Mouse (Mus musculus): ENCODE data around the gene Ctnnd2.
"Not testable (repeated sequence)": the region's sequence is repeated elsewhere in the genome, so short reads cannot be mapped to it uniquely, and the experiment has no call there.

The Ctnnd2 gene

DNA sequence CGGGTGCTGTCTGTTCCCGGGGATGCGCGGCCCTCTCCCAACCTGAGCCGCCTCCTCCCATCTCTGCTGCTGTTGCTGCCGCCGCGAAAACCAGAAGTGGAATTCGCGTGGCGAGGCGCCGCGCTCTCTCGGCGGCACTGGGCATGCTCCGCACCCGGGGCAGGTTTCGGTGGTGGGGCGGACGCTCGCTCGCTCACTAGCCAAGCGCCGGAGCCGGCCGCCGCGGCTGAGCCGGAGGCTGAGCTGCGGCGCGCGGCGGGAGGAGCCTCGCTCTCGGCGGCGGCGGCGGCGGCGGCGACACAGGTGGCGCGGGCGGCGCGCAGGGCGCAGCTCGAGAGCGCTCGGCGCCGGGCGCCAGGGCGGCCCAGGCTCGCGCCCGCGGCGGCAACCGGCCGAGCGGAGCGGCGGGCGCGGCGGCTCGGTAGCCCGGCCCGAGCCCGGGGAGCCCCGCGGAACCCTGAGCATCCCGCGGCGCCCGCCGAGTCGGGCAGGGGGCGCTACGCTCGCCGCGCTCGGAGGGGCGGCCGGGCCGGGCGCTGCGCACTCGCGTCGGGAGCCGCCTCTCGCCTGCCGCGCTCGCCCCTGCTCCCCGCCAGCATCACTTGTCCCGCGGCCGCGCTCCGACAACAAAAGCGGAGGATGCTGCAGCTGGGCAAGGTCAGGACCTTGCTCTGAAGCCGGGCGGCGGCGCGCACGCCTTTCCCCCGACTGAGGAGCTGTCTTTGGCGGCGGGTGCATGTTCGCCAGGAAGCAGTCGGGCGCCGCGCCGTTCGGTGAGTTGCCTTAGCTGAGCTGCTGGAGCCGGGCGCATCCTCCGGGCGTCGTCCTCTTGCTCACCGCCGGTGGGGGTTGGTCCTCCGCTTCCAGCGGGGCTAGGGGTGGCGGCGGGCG, at the start of gene Ctnnd2:
Ctnnd2 (plus strand) TSS at position 203 of the 891 bp plus-strand sequence.
- DNase-seq, result peak; percentile 1 to 11

DNA sequence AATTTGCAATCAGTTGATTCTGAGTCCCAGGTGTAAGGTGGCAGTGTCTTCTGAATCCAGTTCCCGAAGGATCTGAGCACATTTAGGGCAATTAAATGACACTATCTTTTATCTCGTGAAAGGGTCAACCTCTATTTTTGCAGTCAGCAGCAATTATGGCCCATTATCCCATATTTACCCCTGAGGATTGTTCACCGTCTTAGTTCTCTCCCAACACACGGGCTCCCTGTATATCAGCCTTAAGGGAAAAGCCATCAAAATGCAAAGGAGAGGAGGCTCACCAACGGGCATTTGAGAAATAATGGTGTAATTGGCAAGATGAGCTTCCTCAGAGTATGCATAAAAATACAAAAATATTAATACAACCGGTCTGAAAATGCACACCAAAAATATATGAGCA, 41.7 kb upstream of the Ctnnd2 start:
- no peak for DNase-seq

DNA sequence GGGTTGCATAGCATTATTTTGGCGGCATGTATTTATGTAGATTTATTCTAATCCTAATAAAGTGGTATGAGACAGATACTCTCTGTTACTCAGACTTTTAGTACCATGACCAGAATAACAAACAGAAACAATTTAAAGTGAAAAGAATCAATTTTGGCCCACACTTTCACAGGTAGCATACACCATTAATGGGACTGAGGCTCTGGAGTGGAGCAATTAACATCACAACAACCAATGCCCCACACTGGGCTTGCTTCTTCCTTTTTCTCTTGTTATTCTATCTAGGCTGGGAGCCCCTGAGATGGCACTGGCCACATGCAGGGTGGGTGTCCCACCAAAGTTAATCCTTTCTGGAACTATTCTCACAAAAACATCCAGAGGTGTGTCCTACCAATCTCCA, 32.8 kb upstream of the Ctnnd2 start:
- not testable (repeated sequence) for DNase-seq

DNA sequence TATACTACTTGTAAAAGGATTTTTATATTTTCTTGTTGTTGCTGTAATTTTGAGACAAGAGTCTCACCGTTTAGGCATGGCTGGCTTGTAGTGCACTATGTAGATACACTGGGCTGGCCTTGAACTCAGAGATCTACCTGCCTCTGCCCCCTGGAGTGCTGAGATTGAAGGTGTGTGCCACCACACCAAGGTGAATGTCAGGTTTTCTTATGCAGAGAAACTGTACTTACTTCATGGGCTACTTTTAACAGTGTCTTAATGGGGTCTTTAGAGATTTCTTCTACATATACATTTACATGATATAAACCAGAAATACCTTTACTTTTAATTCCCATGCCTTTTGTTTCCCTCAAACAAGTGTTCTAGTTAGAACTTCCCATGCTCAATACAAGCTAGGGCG, 27.0 kb upstream of the Ctnnd2 start:
- no peak for DNase-seq

DNA sequence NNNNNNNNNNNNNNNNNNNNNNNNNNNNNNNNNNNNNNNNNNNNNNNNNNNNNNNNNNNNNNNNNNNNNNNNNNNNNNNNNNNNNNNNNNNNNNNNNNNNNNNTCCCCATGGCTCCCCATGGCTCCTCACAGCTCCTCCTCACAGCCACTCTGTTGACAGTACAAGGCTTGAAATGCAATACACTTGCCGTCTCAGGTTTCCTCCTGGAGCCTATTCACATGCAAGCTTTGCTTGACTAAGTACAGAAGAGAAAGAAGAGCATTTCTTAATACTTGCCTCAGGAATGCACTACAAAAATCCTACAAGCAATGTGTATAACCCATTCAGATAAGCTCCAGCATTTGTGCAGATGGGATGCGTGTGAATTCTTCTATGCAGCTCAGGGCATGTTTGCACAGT, 20.2 kb upstream of the Ctnnd2 start:
- no peak for DNase-seq

DNA sequence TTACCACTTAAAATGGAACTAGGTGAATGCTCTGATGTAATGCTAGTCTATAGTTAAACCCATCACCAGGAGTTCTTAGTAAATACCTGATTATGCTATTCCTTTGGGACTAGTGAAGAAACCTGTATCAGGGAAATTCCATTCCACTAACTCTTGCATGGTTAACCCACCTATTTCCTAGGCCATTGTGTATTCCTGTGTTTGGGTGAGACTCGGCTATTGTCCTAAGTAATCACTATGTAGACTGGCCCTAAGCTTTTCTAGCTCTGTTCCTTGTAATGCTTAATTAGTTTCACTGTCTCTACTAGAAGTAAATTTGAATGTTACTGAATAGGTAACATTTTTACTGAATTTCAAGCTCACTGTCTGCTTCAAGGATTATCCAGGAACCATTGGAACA, 14.4 kb upstream of the Ctnnd2 start:
- no peak for DNase-seq

DNA sequence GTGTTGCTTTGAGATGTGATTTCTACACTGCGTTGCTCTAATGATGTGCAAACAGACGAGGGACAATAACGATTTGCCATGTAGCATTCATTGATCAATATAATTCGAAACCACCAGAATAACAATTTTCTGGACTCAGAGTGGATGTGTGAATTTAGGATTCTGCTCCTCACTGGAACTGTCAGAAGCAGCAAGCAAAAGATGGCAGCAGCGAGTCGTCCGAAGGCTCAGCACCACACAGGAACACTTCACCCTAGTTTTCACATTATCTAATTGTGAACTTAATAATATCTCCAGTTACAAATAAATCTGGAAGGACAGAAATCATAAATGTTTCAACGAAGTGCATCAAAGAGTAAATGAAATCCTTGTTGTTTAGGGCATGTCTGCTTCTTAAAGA, 2.4 kb upstream of the Ctnnd2 start:
- no peak for DNase-seq

DNA sequence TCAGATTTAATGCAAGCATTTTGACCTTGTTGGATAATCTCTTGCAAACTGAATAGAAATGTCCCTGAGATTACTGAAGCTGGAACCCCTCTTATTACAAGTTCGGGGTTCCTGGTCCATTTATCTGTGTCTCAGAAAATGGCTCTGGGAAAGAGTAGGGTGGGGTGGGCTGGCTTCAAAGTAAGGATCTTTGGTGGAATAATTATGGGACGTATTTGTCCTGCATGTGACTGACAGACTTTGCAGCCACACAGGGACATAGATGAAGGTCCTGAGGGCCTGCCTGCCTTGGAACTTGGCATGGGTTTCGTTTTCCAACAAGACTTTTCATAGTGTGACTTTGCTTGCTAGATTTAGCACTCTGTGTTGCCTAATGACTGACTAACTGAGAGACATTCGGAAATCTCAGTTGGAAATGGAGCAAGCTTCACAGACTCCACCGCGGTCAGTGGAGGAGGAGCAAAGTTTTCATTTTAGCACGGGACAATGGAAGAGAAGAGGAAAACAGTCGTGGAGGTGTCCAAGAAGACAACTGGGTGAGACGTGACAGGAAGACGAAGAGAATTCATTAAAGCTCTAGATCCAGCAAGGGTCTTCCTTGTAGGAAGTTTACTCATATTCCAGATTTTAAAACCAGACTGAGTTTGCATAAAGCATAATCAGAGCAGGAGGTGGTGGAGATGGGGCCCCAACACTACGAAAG, 749 bp upstream of the Ctnnd2 start:
- no peak for DNase-seq

DNA sequence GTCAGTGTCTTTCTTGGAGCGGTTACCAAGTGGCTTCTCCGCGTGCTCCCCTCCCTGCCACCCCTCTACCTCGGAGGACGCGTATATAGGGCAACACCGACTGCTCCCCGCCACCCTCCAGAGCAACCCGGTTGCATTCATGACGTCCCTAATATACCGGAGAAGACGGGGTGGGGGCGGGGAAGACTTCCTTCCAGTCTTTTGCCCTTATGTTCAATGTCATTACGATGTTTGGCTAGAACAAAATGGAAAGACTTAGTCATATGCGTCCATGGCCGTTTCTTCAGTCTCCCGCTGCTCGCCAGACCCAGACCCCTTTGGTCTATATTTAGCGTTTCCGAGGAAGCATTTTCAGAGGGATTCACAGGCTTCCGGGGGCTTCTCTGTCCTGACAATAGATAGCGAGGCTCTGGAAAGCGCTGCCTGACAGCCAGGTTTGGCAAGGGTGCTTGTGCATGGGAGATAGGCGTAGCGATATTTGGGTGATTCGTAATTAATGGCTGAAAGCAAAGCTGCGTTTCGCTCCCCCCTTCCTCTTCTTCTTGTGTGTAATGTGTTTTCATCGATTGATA, 1.1 kb downstream of the Ctnnd2 start:
- no peak for DNase-seq

DNA sequence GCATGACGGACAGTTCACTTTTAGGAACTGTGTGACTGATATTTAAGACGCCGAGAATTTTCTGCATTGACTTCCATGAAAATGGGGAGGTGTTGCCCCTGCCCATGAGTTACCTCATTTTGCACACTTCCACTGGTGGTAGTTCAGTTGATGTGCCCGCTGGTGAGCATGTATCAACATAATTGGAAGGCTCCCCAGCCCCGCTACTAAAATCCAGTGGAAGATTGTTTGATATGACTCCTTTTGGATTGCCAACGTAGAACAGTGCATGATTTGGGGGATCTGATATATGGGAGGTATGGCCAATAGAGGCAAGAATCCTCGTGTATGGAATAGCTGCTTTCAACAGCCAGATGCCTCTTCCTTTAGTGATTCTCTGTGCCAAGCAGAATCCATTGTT, 1.9 kb downstream of the Ctnnd2 start:
- no peak for DNase-seq

DNA sequence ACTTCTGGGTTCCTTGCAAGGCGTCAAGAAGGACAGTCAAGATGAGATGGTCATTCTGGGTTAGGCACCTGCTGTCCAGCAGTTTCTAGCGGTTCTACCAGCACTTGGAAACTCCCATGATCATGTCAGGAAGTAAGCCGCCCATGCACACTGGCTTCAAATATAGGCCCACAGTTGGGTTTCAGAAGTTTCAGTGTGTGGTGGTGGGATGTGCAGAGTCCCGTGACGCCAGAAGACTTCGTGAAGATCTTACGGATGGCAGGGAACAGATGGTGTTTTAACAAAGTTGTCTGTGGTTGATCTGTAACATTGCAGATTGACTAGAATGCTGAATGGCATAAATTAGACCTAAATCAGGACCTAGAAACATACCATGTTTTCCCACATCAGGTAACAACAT, 11.6 kb downstream of the Ctnnd2 start:
- no peak for DNase-seq

DNA sequence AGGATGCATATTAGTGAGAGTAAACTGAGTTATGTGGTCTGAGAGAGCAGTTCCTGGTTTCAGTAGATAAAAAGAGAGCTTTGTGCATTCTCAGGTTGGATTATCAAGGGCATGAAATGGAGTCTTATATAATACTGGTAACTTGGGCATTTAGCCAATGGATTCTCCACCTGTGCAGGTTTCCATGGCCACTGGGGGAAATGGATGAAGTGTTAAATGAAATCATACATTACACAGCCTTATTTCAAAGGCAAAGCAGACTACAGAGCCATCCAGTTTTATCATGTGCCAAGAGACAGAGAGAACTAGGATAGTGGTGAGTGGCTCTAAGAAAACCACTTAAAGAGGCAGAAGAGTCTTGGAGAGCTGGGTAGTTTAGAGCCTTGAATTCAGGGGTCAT, 18.5 kb downstream of the Ctnnd2 start:
- DNase-seq, result no peak

DNA sequence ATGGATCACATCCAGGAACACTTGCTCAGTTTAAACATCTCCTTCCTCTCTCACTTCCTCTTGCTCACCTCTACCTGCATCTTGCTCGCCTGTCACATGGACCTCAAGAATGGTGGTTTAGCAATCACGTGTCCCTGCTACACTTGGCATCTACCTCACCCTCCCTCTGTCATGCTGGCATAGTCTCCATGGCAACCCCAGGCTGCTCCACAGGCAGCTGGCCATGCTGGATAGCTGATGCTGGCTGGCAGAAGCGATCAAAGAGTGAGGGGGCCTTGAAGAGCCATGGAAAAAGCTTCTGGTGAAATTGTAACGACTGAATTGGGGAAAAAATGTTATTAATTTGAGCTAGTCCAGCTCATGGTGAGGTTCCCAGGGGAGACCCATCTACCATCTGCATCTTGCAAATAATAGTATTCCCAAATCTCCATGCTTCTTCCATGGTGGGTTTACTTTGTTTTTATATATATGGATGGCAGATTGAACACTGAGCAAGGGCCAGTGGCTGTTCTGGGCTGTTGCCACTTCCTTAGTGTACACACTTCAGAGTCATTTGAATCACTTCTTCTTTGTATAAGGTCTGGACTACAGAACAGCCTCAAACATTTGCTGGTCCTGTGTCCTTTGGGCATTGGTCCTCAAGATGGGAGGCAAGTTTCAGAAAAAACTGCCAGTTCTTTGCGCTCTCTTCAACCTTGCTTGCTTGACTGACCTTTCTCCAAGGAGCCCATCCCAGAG, 19.7 kb downstream of the Ctnnd2 start:
- no peak for DNase-seq

DNA sequence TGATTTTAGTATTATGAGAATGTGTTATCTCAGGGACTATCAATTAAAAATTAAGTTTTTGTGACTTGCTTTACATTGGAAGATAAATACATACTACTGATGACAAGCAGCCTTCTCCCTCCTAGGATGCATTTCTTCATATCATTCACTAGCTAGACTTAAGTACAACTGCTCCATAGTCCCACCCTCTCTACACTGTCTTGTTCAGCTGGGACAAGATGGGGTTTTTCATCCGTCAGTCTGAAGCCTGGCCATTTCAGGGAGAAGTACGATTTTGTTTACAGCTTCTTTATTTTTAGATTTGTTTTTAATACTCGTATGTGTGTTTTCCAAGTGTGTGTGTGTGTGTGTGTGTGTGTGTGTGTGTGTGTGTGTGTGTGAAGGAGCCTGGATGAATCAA, 26.0 kb downstream of the Ctnnd2 start:
- no peak for DNase-seq

DNA sequence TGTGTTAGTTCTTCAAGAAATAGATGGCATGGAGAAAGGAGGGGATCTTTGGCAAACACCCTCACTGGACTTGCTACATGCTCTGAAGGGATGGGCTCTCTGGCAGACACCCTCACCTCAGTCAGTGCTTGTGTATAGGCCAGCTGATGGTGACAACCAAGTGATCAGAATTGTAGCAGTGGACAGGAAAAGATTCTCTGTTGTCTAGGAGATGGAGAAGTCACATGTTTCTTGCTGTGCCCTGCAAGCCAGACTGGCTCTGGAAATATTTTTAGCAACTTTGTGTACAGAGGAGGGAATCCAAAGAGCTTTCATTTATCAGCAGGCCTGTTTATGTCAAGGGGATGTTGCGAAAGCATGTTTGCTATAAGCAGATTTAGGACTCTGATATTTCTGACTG, 27.4 kb downstream of the Ctnnd2 start:
- DNase-seq, result no peak

DNA sequence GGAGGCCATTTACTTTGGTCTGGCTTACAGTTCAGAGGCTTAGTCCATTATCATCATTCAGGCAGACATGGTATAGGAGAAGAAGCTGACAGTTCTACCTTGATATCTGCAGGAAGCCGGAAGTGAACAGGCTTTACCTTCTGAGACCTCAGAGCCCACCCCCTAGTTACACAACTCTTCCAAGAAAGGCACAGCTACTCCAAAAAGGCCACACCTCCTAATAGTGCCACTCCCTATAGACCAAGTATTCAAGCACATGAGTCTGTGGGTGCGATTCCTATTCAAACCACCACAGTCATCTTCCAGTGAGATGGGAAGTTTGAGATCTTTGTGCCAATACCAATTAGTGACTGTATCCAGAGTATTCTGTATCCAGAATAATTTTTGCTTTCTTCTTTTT, 28.8 kb downstream of the Ctnnd2 start:
- DNase-seq, result no peak

DNA sequence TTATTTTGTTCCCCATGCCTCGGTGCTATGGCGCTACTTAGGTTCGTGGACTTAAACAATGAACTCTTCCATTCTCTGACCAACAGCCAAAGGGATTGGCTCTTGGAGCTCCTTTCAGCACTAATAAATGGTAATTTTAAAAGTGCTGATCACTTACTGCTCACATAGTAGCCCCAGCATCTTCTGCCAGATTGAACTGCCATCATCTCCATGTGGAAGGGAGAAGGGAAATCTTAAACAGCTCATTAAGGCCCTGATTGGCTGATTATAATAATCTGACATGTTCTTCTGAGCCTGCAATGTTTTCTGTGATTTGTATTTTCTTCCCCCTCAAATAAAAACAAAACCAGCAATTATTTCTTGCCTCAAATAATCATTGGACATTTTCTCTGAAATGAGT, 29.2 kb downstream of the Ctnnd2 start:
- no peak for DNase-seq

DNA sequence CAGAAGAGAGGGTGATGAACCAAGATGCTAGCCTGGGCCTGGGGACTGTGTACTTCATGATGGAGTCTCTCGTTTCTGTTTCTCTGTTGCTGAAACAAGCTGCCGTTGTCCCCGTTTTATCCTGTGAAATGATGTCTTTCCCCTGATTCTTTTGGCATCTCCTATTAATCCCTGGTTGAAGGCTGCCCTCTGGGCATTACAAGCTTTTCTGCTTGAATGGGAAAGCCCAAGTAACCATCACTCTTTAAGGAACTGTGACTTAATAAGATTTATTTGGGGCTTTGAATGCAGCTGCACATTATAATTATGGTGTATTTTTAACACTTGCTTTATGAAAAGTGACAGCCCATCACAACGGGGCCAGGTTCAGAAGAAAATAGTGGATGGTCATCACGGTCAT, 40.4 kb downstream of the Ctnnd2 start:
- DNase-seq, result no peak

DNA sequence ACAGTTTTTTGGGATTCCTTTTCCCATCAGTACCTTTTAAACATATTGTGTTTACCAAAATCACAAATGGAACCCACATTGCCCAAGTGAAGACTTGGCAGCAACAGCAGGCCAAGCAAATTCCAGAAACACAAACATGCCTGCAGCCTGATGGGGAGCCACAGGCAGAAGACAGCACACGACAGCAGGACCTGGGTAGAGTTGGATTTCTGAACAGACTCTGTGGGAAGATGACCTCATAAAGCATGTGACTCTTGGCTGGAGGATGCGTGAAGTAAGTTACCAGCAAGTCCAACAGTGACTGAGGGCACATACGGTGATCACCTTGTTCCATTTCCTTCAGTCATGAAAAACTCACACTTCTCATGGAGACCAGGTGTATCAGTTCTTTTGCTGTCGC, 43.5 kb downstream of the Ctnnd2 start:
- no peak for DNase-seq

DNA sequence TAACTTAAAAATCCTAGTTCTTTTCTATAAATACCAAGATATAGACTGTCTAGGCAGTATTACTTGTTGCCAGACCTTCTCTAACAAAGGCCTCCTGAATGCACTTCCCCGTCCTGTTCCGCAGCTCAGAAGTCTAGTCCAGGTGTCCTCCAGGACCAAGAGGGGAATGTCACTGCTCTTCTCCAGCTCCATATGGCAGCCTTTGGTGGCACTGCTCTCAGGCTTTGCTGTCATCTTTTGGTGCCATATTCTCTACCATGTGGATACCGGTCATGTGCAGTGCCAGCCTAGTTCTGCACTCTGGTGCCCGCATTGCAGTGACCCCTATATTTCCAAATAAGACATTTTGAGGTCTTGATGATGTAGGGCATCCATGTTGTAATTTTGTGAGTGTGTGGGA, 56.7 kb downstream of the Ctnnd2 start:
- DNase-seq, result no peak

DNA sequence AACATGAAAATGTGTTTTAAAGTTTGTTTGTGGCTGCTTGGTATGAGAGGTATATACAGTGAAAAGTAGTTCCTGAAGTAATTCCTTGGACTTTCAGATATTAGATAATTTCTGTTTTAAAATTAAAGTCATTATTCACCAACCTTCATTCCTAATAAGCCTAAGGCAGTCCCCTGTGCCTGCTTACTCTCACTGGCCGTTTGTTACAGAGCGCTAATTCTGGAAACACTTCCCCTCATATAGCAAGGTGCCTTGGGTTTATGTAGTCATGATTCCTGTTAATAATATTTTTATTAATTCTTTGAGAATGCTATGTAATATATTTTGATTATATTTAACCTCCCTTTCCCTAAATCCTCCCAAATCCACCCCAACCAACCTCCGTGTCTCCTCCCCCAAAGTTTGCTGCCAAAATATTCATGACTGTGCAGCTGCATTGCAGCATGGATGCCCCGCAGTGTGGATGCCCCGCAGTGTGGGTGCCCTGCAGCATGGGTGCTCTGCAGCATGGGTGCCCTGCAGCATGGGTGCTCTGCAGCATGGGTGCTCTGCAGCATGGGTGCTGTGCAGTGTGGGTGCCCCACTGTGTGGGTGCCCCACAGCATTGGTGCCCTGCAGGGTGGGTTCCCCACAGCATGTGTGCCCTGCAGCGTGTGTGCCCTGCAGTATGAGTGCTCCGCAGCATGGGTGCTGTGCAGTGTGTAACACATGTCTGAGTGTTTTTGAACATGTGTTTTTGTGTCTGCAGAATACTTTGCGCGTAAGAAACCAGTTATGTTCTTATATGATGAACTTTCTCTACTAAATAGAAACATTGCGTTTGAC, 63.0 kb downstream of the Ctnnd2 start:
- no peak for DNase-seq

DNA sequence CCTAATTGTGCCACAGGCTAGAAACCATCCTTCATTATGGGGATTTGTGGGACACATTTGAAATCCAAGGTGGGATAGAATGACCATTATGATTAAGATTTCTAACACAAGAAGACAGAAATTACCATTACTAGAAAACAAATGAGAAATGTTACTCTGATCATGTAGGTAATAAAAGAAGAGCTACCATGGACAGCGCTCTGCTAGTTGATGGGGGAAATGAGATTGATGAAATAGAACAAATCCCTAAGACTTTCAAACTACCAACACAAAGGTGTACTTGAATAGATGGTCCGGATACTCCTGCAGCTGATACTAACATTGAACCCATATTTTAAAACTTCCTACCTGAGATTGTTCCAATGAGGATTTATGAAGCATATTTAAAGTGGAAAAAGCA, 68.5 kb downstream of the Ctnnd2 start:
- DNase-seq, result no peak

DNA sequence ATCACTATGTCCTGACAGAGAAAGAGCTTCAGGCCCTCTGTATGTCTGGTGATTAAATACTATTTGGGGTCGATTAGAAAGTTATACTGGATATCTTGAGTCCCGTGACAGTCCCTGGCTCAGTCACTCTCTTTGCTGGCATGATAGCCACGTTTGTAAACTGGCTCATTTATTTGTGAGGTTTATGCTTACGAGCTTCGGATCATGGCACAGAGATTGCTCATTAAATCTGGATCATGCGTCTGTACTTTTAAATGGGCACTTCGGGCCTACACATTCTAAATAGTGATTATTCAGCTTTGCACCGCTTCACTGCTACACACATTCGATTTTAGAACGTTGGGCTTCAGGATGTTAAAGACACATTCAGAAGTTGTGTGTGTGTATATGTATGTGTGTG, 96.4 kb downstream of the Ctnnd2 start:
- DNase-seq, result no peak
